Mouse (Mus musculus): ENCODE measurements around the gene Nfkbib. TPM values are rescaled to one million over a fixed set of nuclear protein-coding genes. Genes with fewer than 3 reads are reported as not detected.

Nfkbib gene
- polyA plus RNA-seq, 1 experiment from 2014 or later, result 44.4 TPM

DNA sequence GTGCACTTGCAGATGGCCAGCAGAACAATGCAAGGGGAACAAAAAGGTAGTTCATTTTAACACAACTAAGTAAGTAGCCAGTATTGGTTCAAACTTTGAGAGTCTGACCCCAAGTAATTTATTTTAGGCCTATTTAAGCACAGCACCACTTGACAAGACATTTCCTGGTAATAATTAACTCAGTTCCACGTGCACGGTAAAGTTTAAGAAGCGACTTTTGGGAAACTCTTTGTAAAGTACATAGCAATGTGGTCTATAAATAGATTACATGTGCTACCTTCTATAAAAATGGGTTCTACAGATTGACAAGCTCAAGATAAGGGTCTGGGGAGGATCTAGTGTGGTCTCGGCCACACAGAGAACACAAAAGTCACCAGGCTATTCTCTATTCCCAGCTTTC lies 36.4 kb upstream of the Nfkbib start:
- no peaks in the 10 kb centered on the region for H3K36me3 ChIP-seq (ENCODE audit: control insufficient read depth, insufficient read depth, low read length)
- H3K4me2 ChIP-seq (ENCODE audit: low read depth, severe bottlenecking), result no peak overlapping the region
- ATAC-seq (ENCODE audit: insufficient number of reproducible peaks, low FRiP score, low TSS enrichment, low read depth) (no peak), DNase-seq (ENCODE audit: low spot score) (no peak)
- H3K9ac ChIP-seq (ENCODE audit: low read length), result no peak overlapping the region
- no peaks in the 10 kb centered on the region for H3K9me3 ChIP-seq (ENCODE audit: control insufficient read depth, low read length)
- no peak overlapping the region for H3K4me3 ChIP-seq (ENCODE audit: low read depth, low read length)
- peaks cover 26% of the 10 kb centered on the region for H3K4me1 ChIP-seq (ENCODE audit: control insufficient read depth, insufficient read depth, low read length)
- no peaks in the 10 kb centered on the region for H3K27me3 ChIP-seq (ENCODE audit: control insufficient read depth, insufficient read depth, low read length)
- 39% methylated on average over 4 of the region's 4 CpGs for WGBS
- H3K27ac ChIP-seq (replicated peaks; ENCODE audit: low read depth, low read length), result no peak overlapping the region

DNA sequence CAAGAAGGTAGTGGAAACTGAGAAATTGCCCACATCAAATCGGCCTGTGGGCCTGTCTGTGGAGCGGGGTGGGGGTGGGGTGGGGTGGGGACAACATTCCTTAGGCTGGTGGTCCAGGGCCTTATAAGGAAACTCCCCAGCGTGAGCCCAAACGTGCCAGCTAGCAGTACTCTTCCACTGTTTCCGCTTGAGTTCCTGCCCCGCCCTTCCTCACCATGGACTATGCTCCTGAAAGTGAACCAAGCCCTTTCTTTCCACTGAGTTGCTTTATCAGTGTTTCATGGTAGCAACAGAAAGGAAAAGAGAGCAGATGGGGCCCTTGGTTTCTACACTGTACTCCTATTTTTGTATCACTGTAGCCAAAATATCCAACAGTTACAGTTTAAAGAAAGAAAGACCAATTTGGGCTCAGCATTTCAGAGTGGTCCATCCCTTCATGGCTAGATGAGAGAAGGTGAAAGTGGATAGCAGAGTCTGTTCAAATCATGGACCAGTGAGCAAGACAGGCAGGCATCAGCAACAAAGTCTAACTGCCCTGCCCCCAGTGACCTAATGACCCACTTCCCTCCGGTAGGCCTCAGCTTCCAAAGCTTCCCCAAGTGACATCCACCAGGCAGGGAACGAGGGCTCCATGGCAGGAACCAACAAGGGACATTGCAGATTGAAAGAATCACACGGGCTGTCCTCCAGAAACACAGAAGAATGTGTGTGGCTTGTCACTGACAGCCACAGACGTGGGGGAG lies 35.7 kb upstream of the Nfkbib start:
- H3K27me3 ChIP-seq (ENCODE audit: control insufficient read depth, insufficient read depth, low read length), result no peaks in the 10 kb centered on the region
- no peak for DNase-seq (ENCODE audit: low spot score)
- WGBS, result 6% methylated on average over 10 of the region's 10 CpGs
- peaks cover 22% of the 10 kb centered on the region for H3K4me1 ChIP-seq (ENCODE audit: control insufficient read depth, insufficient read depth, low read length)
- H3K4me3 ChIP-seq (ENCODE audit: low read depth, low read length), result no peak overlapping the region
- peak; percentile 49; the same call in 1 of the 2 replicates for ATAC-seq (ENCODE audit: insufficient number of reproducible peaks, low FRiP score, low TSS enrichment, low read depth)
- no peaks in the 10 kb centered on the region for H3K36me3 ChIP-seq (ENCODE audit: control insufficient read depth, insufficient read depth, low read length)
- peak overlapping the region; percentile 19; the same call in 1 of the 2 replicates for H3K4me2 ChIP-seq (ENCODE audit: low read depth, severe bottlenecking)
- no peak overlapping the region for H3K9ac ChIP-seq (ENCODE audit: low read length)
- peak overlapping the region; percentile 83 for H3K27ac ChIP-seq (replicated peaks; ENCODE audit: low read depth, low read length)
- H3K9me3 ChIP-seq (ENCODE audit: control insufficient read depth, low read length), result no peaks in the 10 kb centered on the region

- H3K4me1 ChIP-seq (ENCODE audit: control insufficient read depth, insufficient read depth, low read length), result peaks cover 18% of the 10 kb centered on the region
- H3K27ac ChIP-seq (replicated peaks; ENCODE audit: low read depth, low read length), result peak overlapping the region; percentile 83
- 22% methylated on average over 10 of the region's 10 CpGs for WGBS
- no peaks in the 10 kb centered on the region for H3K9me3 ChIP-seq (ENCODE audit: control insufficient read depth, low read length)
- no peak for ATAC-seq (ENCODE audit: insufficient number of reproducible peaks, low FRiP score, low TSS enrichment, low read depth)
- H3K4me3 ChIP-seq (ENCODE audit: low read depth, low read length), result no peak overlapping the region
- H3K36me3 ChIP-seq (ENCODE audit: control insufficient read depth, insufficient read depth, low read length), result no peaks in the 10 kb centered on the region
- no peaks in the 10 kb centered on the region for H3K27me3 ChIP-seq (ENCODE audit: control insufficient read depth, insufficient read depth, low read length)
- H3K4me2 ChIP-seq (ENCODE audit: low read depth, severe bottlenecking), result peak overlapping the region; percentile 19; the same call in 1 of the 2 replicates
- peak; percentile 66 for DNase-seq (ENCODE audit: low spot score)
- H3K9ac ChIP-seq (ENCODE audit: low read length), result 0 out of 2 replicates have a peak overlapping the region, but pooled peaks have one; percentile 5
Observed at GRCm38 (mm10) chr7:28801901-28802670, 34.8 kb upstream of the Nfkbib start.

- Histone ChIP-seq H3K4me2 (ENCODE audit: low read depth, severe bottlenecking) (no peak overlapping the region), H3K4me3 (ENCODE audit: low read depth, low read length) (no peak overlapping the region), H3K27me3 (ENCODE audit: control insufficient read depth, insufficient read depth, low read length) (no peaks in the 10 kb centered on the region), H3K36me3 (ENCODE audit: control insufficient read depth, insufficient read depth, low read length) (no peaks in the 10 kb centered on the region), H3K27ac (replicated peaks; ENCODE audit: low read depth, low read length) (no peak overlapping the region), H3K9ac (ENCODE audit: low read length) (no peak overlapping the region), H3K9me3 (ENCODE audit: control insufficient read depth, low read length) (no peaks in the 10 kb centered on the region), H3K4me1 (ENCODE audit: control insufficient read depth, insufficient read depth, low read length) (peaks cover 20% of the 10 kb centered on the region)
- DNase-seq (ENCODE audit: low spot score) (no peak), ATAC-seq (ENCODE audit: insufficient number of reproducible peaks, low FRiP score, low TSS enrichment, low read depth) (no peak)
- WGBS, result 71% methylated on average over 3 of the region's 3 CpGs
Observed at GRCm38 (mm10) chr7:28801451-28801850, 34.1 kb upstream of the Nfkbib start.

GRCm38 (mm10) chr7:28799994-28800393 lies 32.7 kb upstream of the Nfkbib start:
- no peak for DNase-seq (ENCODE audit: low spot score)
- Histone ChIP-seq H3K9me3 (ENCODE audit: control insufficient read depth, low read length) (no peaks in the 10 kb centered on the region), H3K4me2 (ENCODE audit: low read depth, severe bottlenecking) (no peak overlapping the region), H3K4me1 (ENCODE audit: control insufficient read depth, insufficient read depth, low read length) (peaks cover 20% of the 10 kb centered on the region), H3K4me3 (ENCODE audit: low read depth, low read length) (no peak overlapping the region), H3K27ac (replicated peaks; ENCODE audit: low read depth, low read length) (no peak overlapping the region), H3K27me3 (ENCODE audit: control insufficient read depth, insufficient read depth, low read length) (no peaks in the 10 kb centered on the region), H3K9ac (ENCODE audit: low read length) (no peak overlapping the region), H3K36me3 (ENCODE audit: control insufficient read depth, insufficient read depth, low read length) (no peaks in the 10 kb centered on the region)
- ATAC-seq (ENCODE audit: insufficient number of reproducible peaks, low FRiP score, low TSS enrichment, low read depth), result no peak
- WGBS, result 94% methylated on average over 9 of the region's 9 CpGs

DNA sequence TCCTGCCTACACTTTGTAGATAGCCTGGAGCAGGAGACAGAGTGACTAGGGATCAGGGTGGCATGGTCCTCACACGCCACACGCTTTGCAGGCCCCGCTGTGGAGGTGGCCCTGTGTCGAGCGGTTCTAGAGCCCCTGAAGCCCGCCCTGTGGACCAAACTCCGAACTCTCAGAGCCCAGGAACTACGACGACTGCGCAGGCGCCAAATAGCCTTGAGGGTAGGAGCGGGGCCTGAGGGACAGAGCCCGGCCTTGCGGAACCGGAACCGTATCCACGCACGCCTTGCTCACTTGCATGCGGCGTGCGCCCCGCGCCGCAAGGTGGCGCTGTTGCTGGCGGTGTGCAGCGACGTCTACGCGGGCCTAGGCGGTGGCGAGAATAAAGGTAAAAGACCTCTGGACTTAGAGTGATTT lies 29.3 kb upstream of the Nfkbib start:
- peak overlapping the region; percentile 38; the same call in 1 of the 2 replicates for H3K9ac ChIP-seq (ENCODE audit: low read length)
- no peaks in the 10 kb centered on the region for H3K9me3 ChIP-seq (ENCODE audit: control insufficient read depth, low read length)
- DNase-seq (ENCODE audit: low spot score) (peak; percentile 81), ATAC-seq (ENCODE audit: insufficient number of reproducible peaks, low FRiP score, low TSS enrichment, low read depth) (peak; percentile 58; the same call in 1 of the 2 replicates)
- no peaks in the 10 kb centered on the region for H3K36me3 ChIP-seq (ENCODE audit: control insufficient read depth, insufficient read depth, low read length)
- H3K27ac ChIP-seq (replicated peaks; ENCODE audit: low read depth, low read length), result no peak overlapping the region
- H3K4me3 ChIP-seq (ENCODE audit: low read depth, low read length), result peak overlapping the region; percentile 7; the same call in 1 of the 2 replicates
- 17% methylated on average over 32 of the region's 32 CpGs for WGBS
- H3K4me1 ChIP-seq (ENCODE audit: control insufficient read depth, insufficient read depth, low read length), result peaks cover 2% of the 10 kb centered on the region; the same call in 1 of the 2 replicates
- no peaks in the 10 kb centered on the region for H3K27me3 ChIP-seq (ENCODE audit: control insufficient read depth, insufficient read depth, low read length)
- peak overlapping the region; percentile 27; the same call in 1 of the 2 replicates for H3K4me2 ChIP-seq (ENCODE audit: low read depth, severe bottlenecking)

GRCm38 (mm10) chr7:28795832-28796231 lies 28.5 kb upstream of the Nfkbib start:
- ATAC-seq (ENCODE audit: insufficient number of reproducible peaks, low FRiP score, low TSS enrichment, low read depth), result no peak
- WGBS, result 75% methylated on average over 15 of the region's 15 CpGs
- Histone ChIP-seq H3K36me3 (ENCODE audit: control insufficient read depth, insufficient read depth, low read length) (no peaks in the 10 kb centered on the region), H3K9me3 (ENCODE audit: control insufficient read depth, low read length) (no peaks in the 10 kb centered on the region), H3K9ac (ENCODE audit: low read length) (no peak overlapping the region), H3K27me3 (ENCODE audit: control insufficient read depth, insufficient read depth, low read length) (no peaks in the 10 kb centered on the region), H3K27ac (replicated peaks; ENCODE audit: low read depth, low read length) (no peak overlapping the region), H3K4me3 (ENCODE audit: low read depth, low read length) (no peak overlapping the region), H3K4me1 (ENCODE audit: control insufficient read depth, insufficient read depth, low read length) (peaks cover 2% of the 10 kb centered on the region; the same call in 1 of the 2 replicates), H3K4me2 (ENCODE audit: low read depth, severe bottlenecking) (no peak overlapping the region)
- DNase-seq (ENCODE audit: low spot score), result no peak

DNA sequence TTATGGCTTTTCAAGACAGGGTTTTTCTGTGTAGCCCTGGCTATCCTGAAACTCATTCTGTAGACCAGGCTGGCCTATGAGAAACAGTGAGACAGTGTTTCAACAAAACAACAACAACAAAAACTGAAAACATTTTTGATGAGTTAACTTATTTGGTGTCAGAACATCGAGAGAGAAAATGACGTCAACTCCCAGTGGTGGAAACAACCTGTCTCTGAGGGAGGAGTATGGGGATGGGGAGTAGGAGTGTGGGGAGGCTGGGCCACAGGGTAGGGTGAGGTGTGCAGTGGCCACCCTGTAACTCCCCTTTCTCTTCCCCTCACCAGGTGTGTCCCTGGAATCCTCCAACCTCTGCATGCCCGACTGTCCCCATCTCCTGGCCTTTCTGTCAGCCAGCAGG lies 27.2 kb upstream of the Nfkbib start:
- no peaks in the 10 kb centered on the region for H3K9me3 ChIP-seq (ENCODE audit: control insufficient read depth, low read length)
- no peaks in the 10 kb centered on the region for H3K36me3 ChIP-seq (ENCODE audit: control insufficient read depth, insufficient read depth, low read length)
- no peak overlapping the region for H3K27ac ChIP-seq (replicated peaks; ENCODE audit: low read depth, low read length)
- DNase-seq (ENCODE audit: low spot score) (no peak), ATAC-seq (ENCODE audit: insufficient number of reproducible peaks, low FRiP score, low TSS enrichment, low read depth) (no peak)
- H3K4me2 ChIP-seq (ENCODE audit: low read depth, severe bottlenecking), result no peak overlapping the region
- 91% methylated on average over 3 of the region's 3 CpGs for WGBS
- H3K4me3 ChIP-seq (ENCODE audit: low read depth, low read length), result no peak overlapping the region
- no peak overlapping the region for H3K9ac ChIP-seq (ENCODE audit: low read length)
- H3K4me1 ChIP-seq (ENCODE audit: control insufficient read depth, insufficient read depth, low read length), result peaks cover 10% of the 10 kb centered on the region
- H3K27me3 ChIP-seq (ENCODE audit: control insufficient read depth, insufficient read depth, low read length), result no peaks in the 10 kb centered on the region
